Mouse (Mus musculus) myocyte (in vitro differentiated cells): ENCODE measurements around the gene Hnrnpul1. TPM values are rescaled to one million over a fixed set of nuclear protein-coding genes. Genes with fewer than 3 reads are reported as not detected.

Source experiments
- H3K27me3 ChIP-seq: one replicate; pipeline ENCODE4 v1.6.1; 2011; ENCODE audit not compliant: control insufficient read depth, insufficient read depth, insufficient read length
- H3K36me3 ChIP-seq: one replicate; pipeline ENCODE4 v1.6.1; 2011; ENCODE audit not compliant: control insufficient read depth, insufficient read depth
- H3K4me2 ChIP-seq: one replicate; pipeline ENCODE4 v1.6.1; 2011; ENCODE audit warnings: low read depth, control low read depth
- H3K4me3 ChIP-seq: one replicate; pipeline ENCODE4 v1.5.1; 2011; ENCODE audit warnings: mild to moderate bottlenecking, control low read depth, moderate library complexity
- H3K79me2 ChIP-seq: one replicate; pipeline ENCODE4 v1.6.1; 2011; ENCODE audit not compliant: control insufficient read depth, insufficient read depth
- H3ac ChIP-seq: one replicate; pipeline ENCODE4 v1.6.1; 2011; ENCODE audit not compliant: control insufficient read depth, insufficient read length
- CEBPB ChIP-seq: IDR thresholded peaks from 2 replicates; pipeline ENCODE4 v1.6.1; 2011; ENCODE audit warnings: mild to moderate bottlenecking, moderate library complexity; ENCODE audit not compliant: poor library complexity, insufficient read depth, severe bottlenecking
- E2F4 ChIP-seq: IDR thresholded peaks from one replicate; pipeline ENCODE4 v1.6.1; 2011; ENCODE audit warnings: mild to moderate bottlenecking, control low read depth, moderate library complexity; ENCODE audit not compliant: insufficient read depth
- MAX ChIP-seq: IDR thresholded peaks from one replicate; pipeline ENCODE4 v1.6.1; 2011; ENCODE audit warnings: low read depth, mild to moderate bottlenecking, control low read depth
- MYOD1 ChIP-seq, 3 experiments: IDR thresholded peaks; one replicate each; pipeline ENCODE4 v1.6.1; 2011; ENCODE audit warnings: control low read depth in 2 of 3, low read depth in 2 of 3, mild to moderate bottlenecking in 2 of 3, moderate library complexity in 1 of 3; ENCODE audit not compliant: insufficient read length in 2 of 3, control insufficient read depth in 1 of 3
- MYOG ChIP-seq, 3 experiments: IDR thresholded peaks; one replicate each; pipeline ENCODE4 v1.6.1; 2011; ENCODE audit warnings: control low read depth in 2 of 3, low read depth in 2 of 3, mild to moderate bottlenecking in 2 of 3; ENCODE audit not compliant: insufficient read length in 2 of 3, control insufficient read depth in 1 of 3, insufficient read depth in 1 of 3
- POLR2A ChIP-seq: IDR thresholded peaks from one replicate; pipeline ENCODE4 v1.6.1; 2011; ENCODE audit warnings: low read depth, mild to moderate bottlenecking, control low read depth, moderate library complexity; ENCODE audit not compliant: insufficient read length
- POLR2AphosphoS2 ChIP-seq: IDR thresholded peaks from one replicate; pipeline ENCODE4 v1.6.1; 2011; ENCODE audit warnings: low read depth, control low read depth; ENCODE audit not compliant: insufficient read length
- REST ChIP-seq: IDR thresholded peaks from one replicate; pipeline ENCODE4 v1.6.1; 2011; ENCODE audit warnings: mild to moderate bottlenecking, control low read depth, moderate library complexity; ENCODE audit not compliant: insufficient read depth, insufficient read length
- SRF ChIP-seq: IDR thresholded peaks from one replicate; pipeline ENCODE4 v1.6.1; 2011; ENCODE audit warnings: low read depth; ENCODE audit not compliant: control insufficient read depth, insufficient read length
- TCF12 ChIP-seq: IDR thresholded peaks from one replicate; pipeline ENCODE4 v1.6.1; 2011; ENCODE audit warnings: mild to moderate bottlenecking, control low read depth; ENCODE audit not compliant: poor library complexity, insufficient read depth, severe bottlenecking
- TCF3 ChIP-seq: IDR thresholded peaks from one replicate; pipeline ENCODE4 v1.6.1; 2011; ENCODE audit warnings: low read depth, control low read depth; ENCODE audit not compliant: insufficient read length
- USF1 ChIP-seq: IDR thresholded peaks from one replicate; pipeline ENCODE4 v1.6.1; 2011; ENCODE audit warnings: low read depth, mild to moderate bottlenecking, control low read depth, moderate library complexity
- polyA plus RNA-seq: library from polyadenylated mRNA; unstranded; fragments of >200 nt; fragmentation: generic; extraction: Trizol; gene quantifications from one replicate; pipeline ENCODE4 v1.2.1, GENCODE M21; 2012; ENCODE audit warnings: missing spikeins

The Hnrnpul1 gene
- polyA plus RNA-seq, 1 experiment, result 76.2 TPM

DNA sequence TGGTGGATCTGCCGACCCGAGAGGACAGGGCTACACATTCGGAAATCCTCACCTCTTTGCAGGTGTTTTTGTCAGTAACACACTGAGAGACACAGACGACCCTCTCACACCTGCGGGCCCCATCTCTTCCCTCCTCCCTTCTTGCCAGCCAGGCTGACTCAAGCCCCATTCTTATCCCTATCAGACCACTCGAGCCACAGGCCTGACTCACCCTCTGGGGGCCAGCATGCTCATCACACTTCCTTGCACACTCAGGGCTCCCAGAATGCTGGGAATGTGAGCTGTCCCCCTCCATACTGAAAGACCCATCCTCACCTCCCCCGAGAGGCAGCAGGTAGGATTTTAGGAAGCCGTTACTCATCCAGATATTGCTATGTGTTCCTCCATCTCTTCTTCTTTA is 29.2 kb upstream of the Hnrnpul1 start:
- TF ChIP-seq POLR2AphosphoS2, result no peak
- peak in 1 of 3 experiments; percentile 12 for TF ChIP-seq MYOG (IDR thresholded peaks at IDR 0.05; ENCODE audit: control insufficient read depth in 1 of 3, insufficient read depth in 1 of 3, insufficient read length in 2 of 3, low read depth in 2 of 3)
- peak overlapping the region; percentile 78 for H3K4me2 ChIP-seq
- no peak overlapping the region for H3K4me3 ChIP-seq
- peaks cover 1% of the 10 kb centered on the region for H3K36me3 ChIP-seq
- H3ac ChIP-seq, result no peak overlapping the region
- H3K27me3 ChIP-seq, result no peaks in the 10 kb centered on the region
- peaks cover 38% of the 10 kb centered on the region for H3K79me2 ChIP-seq

DNA sequence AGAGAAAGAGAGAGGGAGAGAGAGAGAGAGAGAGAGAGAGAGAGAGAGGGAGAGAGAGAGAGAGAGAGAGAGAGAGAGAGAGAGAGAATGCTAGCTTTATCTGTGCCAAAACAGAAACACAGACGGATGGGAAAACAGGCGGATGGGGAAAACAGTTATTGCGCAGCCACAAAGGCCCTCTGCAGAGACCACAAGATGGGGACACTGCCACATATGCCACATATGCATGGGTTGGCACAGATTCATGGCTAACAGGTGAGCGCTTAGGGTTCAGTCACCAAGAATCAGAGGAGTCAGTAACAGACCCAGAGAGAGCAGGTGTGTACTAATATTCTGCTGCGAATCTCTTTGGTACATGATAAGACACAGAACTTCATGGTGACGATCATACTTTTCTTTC is 28.2 kb upstream of the Hnrnpul1 start:
- no peak overlapping the region for H3ac ChIP-seq
- H3K36me3 ChIP-seq, result peaks cover 10% of the 10 kb centered on the region
- peak overlapping the region; percentile 78 for H3K4me2 ChIP-seq
- H3K79me2 ChIP-seq, result peaks cover 31% of the 10 kb centered on the region
- H3K27me3 ChIP-seq, result no peaks in the 10 kb centered on the region
- TF ChIP-seq MYOG (IDR thresholded peaks at IDR 0.05; ENCODE audit: control insufficient read depth in 1 of 3, insufficient read depth in 1 of 3, insufficient read length in 2 of 3, low read depth in 2 of 3) (peak; percentile 37 to 79 (median 52)), REST (no peak), MAX (no peak), POLR2AphosphoS2 (no peak), CEBPB (no peak), USF1 (no peak), POLR2A (no peak), TCF12 (peak; percentile 22), TCF3 (no peak), SRF (no peak), MYOD1 (IDR thresholded peaks at IDR 0.05; ENCODE audit: control insufficient read depth in 1 of 3, insufficient read length in 2 of 3, low read depth in 2 of 3) (peak in 2 of 3 experiments; percentile 73 to 77), E2F4 (no peak)
- H3K4me3 ChIP-seq, result peak overlapping the region; percentile 0

DNA sequence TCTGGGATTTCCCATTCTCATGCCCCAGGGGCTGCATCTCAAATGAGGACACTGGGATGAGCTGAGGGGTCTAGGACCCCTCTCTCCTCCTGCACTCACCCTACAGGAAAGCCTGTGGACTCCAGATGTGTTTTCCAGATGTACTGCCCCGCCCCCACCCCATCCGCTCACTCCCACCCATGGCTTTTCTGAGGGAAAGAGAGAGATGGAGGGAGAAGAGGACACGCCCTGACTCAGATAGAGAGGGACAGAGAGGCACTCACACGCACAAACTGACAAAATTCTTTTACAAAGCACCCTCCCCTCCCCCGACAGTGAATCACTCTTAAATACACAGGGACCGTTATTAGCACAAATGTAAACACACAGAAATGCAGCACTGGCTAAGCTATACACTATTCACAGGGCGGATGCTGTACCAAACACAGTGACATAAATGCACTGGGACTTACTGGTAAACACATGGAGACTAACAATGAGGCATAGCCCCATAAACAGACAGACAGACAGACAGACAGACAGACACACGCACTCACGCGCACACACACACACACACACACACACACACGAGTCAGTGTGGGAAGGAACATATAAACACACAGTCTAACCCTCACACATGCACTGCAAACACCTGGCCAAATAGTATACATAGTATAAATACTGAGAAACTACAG is 27.5 kb upstream of the Hnrnpul1 start:
- Histone ChIP-seq H3K79me2 (peaks cover 25% of the 10 kb centered on the region), H3K4me2 (peak overlapping the region; percentile 78), H3K36me3 (peaks cover 13% of the 10 kb centered on the region), H3K27me3 (no peaks in the 10 kb centered on the region), H3ac (no peak overlapping the region), H3K4me3 (peak overlapping the region; percentile 0)
- TF ChIP-seq POLR2A (no peak), CEBPB (no peak), POLR2AphosphoS2 (no peak), E2F4 (no peak), TCF3 (no peak), SRF (no peak), USF1 (no peak), REST (no peak)

DNA sequence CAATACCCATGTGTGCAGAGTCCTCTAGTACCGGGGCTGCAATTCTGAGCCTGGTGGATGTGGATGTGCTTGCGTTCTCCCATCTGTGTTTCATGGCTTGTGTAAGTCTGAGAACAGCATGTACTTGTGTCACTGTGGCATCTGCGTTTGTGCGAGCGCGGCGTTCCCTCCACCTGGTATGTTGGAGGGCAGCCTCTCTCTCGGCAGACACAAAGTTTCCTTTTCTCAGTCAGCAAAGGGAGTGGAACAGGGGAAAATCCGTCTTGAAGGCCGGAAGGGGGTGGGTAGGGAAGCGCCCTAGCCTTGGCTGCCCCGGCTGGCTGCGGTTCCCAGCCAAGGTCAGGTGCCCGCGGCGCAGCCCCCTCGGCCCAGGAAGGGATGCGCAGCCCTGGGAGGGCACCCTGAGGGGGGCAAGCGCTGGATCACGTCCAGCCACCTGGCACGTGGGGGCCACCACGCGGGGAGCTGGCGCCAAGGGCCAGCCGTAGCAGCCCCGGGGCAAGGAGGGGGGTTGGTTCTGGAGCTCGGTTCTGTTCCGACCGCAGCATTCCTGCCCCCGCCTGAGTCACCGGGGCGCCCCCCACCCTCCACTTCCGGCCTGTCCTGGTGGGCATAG is 26.9 kb upstream of the Hnrnpul1 start:
- Histone ChIP-seq H3ac (no peak overlapping the region), H3K4me2 (peak overlapping the region; percentile 78), H3K4me3 (peak overlapping the region; percentile 0), H3K79me2 (peaks cover 18% of the 10 kb centered on the region), H3K27me3 (no peaks in the 10 kb centered on the region), H3K36me3 (peaks cover 15% of the 10 kb centered on the region)
- no peak for TF ChIP-seq MAX
- TF ChIP-seq SRF, result no peak
- TF ChIP-seq MYOG (IDR thresholded peaks at IDR 0.05; ENCODE audit: control insufficient read depth in 1 of 3, insufficient read depth in 1 of 3, insufficient read length in 2 of 3, low read depth in 2 of 3), result peak in 1 of 3 experiments; percentile 35
- peak in 2 of 3 experiments; percentile 19 to 60 for TF ChIP-seq MYOD1 (IDR thresholded peaks at IDR 0.05; ENCODE audit: control insufficient read depth in 1 of 3, insufficient read length in 2 of 3, low read depth in 2 of 3)

DNA sequence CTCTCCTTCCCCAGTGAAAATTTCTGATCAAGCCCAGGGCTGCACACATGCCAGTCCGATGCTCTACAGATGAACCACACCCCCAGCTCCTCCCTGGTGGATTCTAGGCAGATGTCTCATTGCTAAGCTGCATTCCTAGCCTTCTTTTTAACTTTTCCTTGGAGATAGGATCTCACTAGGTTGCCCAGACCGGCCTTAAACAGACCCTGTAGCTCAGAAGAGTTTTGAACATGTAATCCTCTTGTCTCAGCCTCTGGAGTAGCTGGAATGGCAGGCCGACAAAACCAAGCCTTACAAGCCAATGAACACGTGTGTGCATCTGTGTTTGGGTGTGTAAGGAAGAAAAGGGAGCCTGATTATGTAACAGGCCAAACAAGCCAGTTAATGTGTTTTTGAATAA is 26.2 kb upstream of the Hnrnpul1 start:
- H3K27me3 ChIP-seq, result no peaks in the 10 kb centered on the region
- H3ac ChIP-seq, result no peak overlapping the region
- H3K4me3 ChIP-seq, result no peak overlapping the region
- peak overlapping the region; percentile 78 for H3K4me2 ChIP-seq
- peaks cover 22% of the 10 kb centered on the region for H3K36me3 ChIP-seq
- TF ChIP-seq MYOD1 (IDR thresholded peaks at IDR 0.05; ENCODE audit: control insufficient read depth in 1 of 3, insufficient read length in 2 of 3, low read depth in 2 of 3) (no peak), POLR2A (no peak), CEBPB (no peak), USF1 (no peak), E2F4 (no peak), MYOG (IDR thresholded peaks at IDR 0.05; ENCODE audit: control insufficient read depth in 1 of 3, insufficient read depth in 1 of 3, insufficient read length in 2 of 3, low read depth in 2 of 3) (no peak)
- peaks cover 11% of the 10 kb centered on the region for H3K79me2 ChIP-seq
